Comparison of ENCODE assay signal across 10 mouse cellular contexts in genomic region chr17:72966091-72966531, GRCm38 (mm10). TPM values are rescaled to one million over a fixed set of nuclear protein-coding genes. Genes with fewer than 3 reads are reported as not detected.
A peak's percentile ranks its signal among the peaks of the same experiment; 100 is the strongest.
DNase-seq lines count a peak whose midpoint lies in the region; ATAC-seq and TF ChIP-seq lines count a peak whose summit lies in the region.
"Had no signal": no experiment of that assay in that cellular context is flagged by ENCODE, and none has a peak within 500 bp of the region (broad histone marks: within the 10 kb centered on the region; RNA-seq: fewer than 3 reads in every experiment).

No protein-coding gene starts in this region.

- H3K9me3 ChIP-seq in kidney, embryonic 15.5 days (replicated peaks): no peaks in the 10 kb centered on the region
- no peaks in the 10 kb centered on the region for H3K9me3 ChIP-seq in embryonic facial prominence, embryonic 11.5 days (replicated peaks; ENCODE audit: control insufficient read depth, low read length)
- no peaks in the 10 kb centered on the region for H3K9me3 ChIP-seq in limb, embryonic 13.5 days

- H3K9ac ChIP-seq in kidney, embryonic 15.5 days: no peak overlapping the region
- no peak overlapping the region for H3K9ac ChIP-seq in embryonic facial prominence, embryonic 11.5 days (replicated peaks; ENCODE audit: low read length)
- H3K9ac ChIP-seq in limb, embryonic 13.5 days: no peak overlapping the region

- WGBS in kidney, embryonic 15.5 days: 25% methylated on average over 5 of the region's 5 CpGs
- 63% methylated on average over 5 of the region's 5 CpGs for WGBS in kidney, adult 2 months
- 30% methylated on average over 5 of the region's 5 CpGs for WGBS in embryonic facial prominence, embryonic 11.5 days
- 16% methylated on average over 5 of the region's 5 CpGs for WGBS in limb, embryonic 13.5 days

- no peak for ATAC-seq in kidney, embryonic 15.5 days (replicated peaks; ENCODE audit: low FRiP score)
- ATAC-seq in embryonic facial prominence, embryonic 11.5 days (replicated peaks; ENCODE audit: insufficient number of reproducible peaks, low FRiP score, low TSS enrichment, low read depth): no peak
- ATAC-seq in limb, embryonic 13.5 days (ENCODE audit: low FRiP score, low read depth): peak; percentile 67
- ATAC-seq: intestine, postnatal 0 days; Patski had no signal

- peak overlapping the region; percentile 70 for H3K27ac ChIP-seq in kidney, embryonic 15.5 days
- no peak overlapping the region for H3K27ac ChIP-seq in kidney, adult 2 months (ENCODE audit: insufficient read depth, low read depth, low read length)
- no peak overlapping the region for H3K27ac ChIP-seq in embryonic facial prominence, embryonic 11.5 days (replicated peaks; ENCODE audit: low read depth, low read length)
- H3K27ac ChIP-seq in limb, embryonic 13.5 days: peak overlapping the region; percentile 28; the same call in 1 of the 2 replicates

- peaks cover 19% of the 10 kb centered on the region for H3K4me1 ChIP-seq in kidney, embryonic 15.5 days
- H3K4me1 ChIP-seq in kidney, adult 2 months (ENCODE audit: control insufficient read depth, insufficient read depth, low read length): no peaks in the 10 kb centered on the region; the same call in 1 of the 2 replicates
- H3K4me1 ChIP-seq in embryonic facial prominence, embryonic 11.5 days (ENCODE audit: control insufficient read depth, insufficient read depth, low read length): no peaks in the 10 kb centered on the region
- H3K4me1 ChIP-seq in limb, embryonic 13.5 days: peaks cover 24% of the 10 kb centered on the region

- H3K4me3 ChIP-seq in kidney, embryonic 15.5 days (replicated peaks): no peak overlapping the region
- no peak overlapping the region for H3K4me3 ChIP-seq in kidney, adult 2 months (ENCODE audit: insufficient read depth, low read depth, low read length)
- H3K4me3 ChIP-seq in embryonic facial prominence, embryonic 11.5 days (ENCODE audit: low read depth, low read length): no peak overlapping the region
- H3K4me3 ChIP-seq in limb, embryonic 13.5 days: no peak overlapping the region

- TF ChIP-seq POLR2A in kidney, adult 2 months (IDR thresholded peaks at IDR 0.05; ENCODE audit: low read depth, low read length): no peak

- no peak for TF ChIP-seq CTCF in kidney, adult 2 months (conservative IDR thresholded peaks at IDR 0.05; ENCODE audit: insufficient read depth, insufficient read length, low read depth, low read length)

- no peak overlapping the region for H3K4me2 ChIP-seq in kidney, embryonic 15.5 days
- no peak overlapping the region for H3K4me2 ChIP-seq in embryonic facial prominence, embryonic 11.5 days (ENCODE audit: low read depth, low read length)
- no peak overlapping the region for H3K4me2 ChIP-seq in limb, embryonic 13.5 days (replicated peaks)
- H3K4me2 ChIP-seq: midbrain, embryonic 11.5 days had no signal

- no peaks in the 10 kb centered on the region for H3K36me3 ChIP-seq in kidney, embryonic 15.5 days
- H3K36me3 ChIP-seq in kidney, adult 2 months (ENCODE audit: control insufficient read depth, insufficient read depth, low read length): no peaks in the 10 kb centered on the region
- no peaks in the 10 kb centered on the region for H3K36me3 ChIP-seq in embryonic facial prominence, embryonic 11.5 days (replicated peaks; ENCODE audit: control insufficient read depth, insufficient read depth, low read depth, low read length)
- no peaks in the 10 kb centered on the region for H3K36me3 ChIP-seq in limb, embryonic 13.5 days

- DNase-seq in kidney, adult 2 months: no peak
- peak; percentile 42 for DNase-seq in Muller cell, postnatal 12 days (ENCODE audit: inconsistent ontology term)
- peak; percentile 58 for DNase-seq in embryonic facial prominence, embryonic 11.5 days (ENCODE audit: low spot score)
- DNase-seq in layer of hippocampus, postnatal 36 days: no peak
- no peak for DNase-seq in urinary bladder, postnatal 4 days (ENCODE audit: low spot score in 2 of 2)

- H3K27me3 ChIP-seq in kidney, embryonic 15.5 days: no peaks in the 10 kb centered on the region
- no peaks in the 10 kb centered on the region for H3K27me3 ChIP-seq in kidney, adult 2 months (replicated peaks; ENCODE audit: control insufficient read depth, insufficient read depth, low read length)
- no peaks in the 10 kb centered on the region for H3K27me3 ChIP-seq in embryonic facial prominence, embryonic 11.5 days (ENCODE audit: control insufficient read depth, insufficient read depth, low read length)
- no peaks in the 10 kb centered on the region for H3K27me3 ChIP-seq in limb, embryonic 13.5 days
- H3K27me3 ChIP-seq: Patski had no signal

RNA-seq across cellular contexts. Expression of gene Lbh, which starts 48.0 kb away (rescaled TPM):
- polyA plus RNA-seq in kidney, embryonic 15.5 days (2015; fragmentation: Nextera tagmentation; extraction: Ambion mirVana): 7.1 and 8.9 TPM in 2 replicates
- polyA plus RNA-seq in kidney, adult 2 months (2012; rRNA removed): 58.9 and 66.4 TPM in 2 replicates
- polyA plus RNA-seq in embryonic facial prominence, embryonic 11.5 days (2014; fragmentation: Nextera tagmentation; extraction: Ambion mirVana): 4.7 and 4.9 TPM in 2 replicates
- polyA plus RNA-seq in limb, embryonic 13.5 days (2015; fragmentation: Nextera tagmentation; extraction: Ambion mirVana): 3.2 and 3.5 TPM in 2 replicates
- total RNA-seq in layer of hippocampus, postnatal 36 days (2021): 10 to 100 TPM; 32.6 to 35.7 TPM

Comparison
In these comparisons a context has a peak if more than half of its experiments do, and no peak if none do; other contexts are left out.
1. H3K27ac ChIP-seq: peak in kidney, embryonic 15.5 days (single experiment) and limb, embryonic 13.5 days (single experiment); none in kidney, adult 2 months (single experiment) and embryonic facial prominence, embryonic 11.5 days (single experiment).
2. DNase-seq: peak in Muller cell, postnatal 12 days (single experiment) and embryonic facial prominence, embryonic 11.5 days (single experiment); none in kidney, adult 2 months (single experiment), layer of hippocampus, postnatal 36 days (0 of 2) and urinary bladder, postnatal 4 days (0 of 2).